Mouse (Mus musculus) gastrocnemius, postnatal 36 days (tissue): Measurements from ENCODE around the gene Lhx3. TPM values are rescaled to one million over a fixed set of nuclear protein-coding genes. Genes with fewer than 3 reads are reported as not detected.

Experiments
- DNase-seq, 2 experiments: peaks; one replicate each; pipeline ENCODE4 v3.0.0; 2022
- intact Hi-C: fragments of 180-260 bp; cut with DNase I; formaldehyde crosslinking; loops from one replicate; pipeline ENCODE4 v1.15.1; 2025
- long read RNA-seq, 2 experiments: library from polyadenylated mRNA; stranded (forward); transcript quantifications; one replicate each; pipeline ENCODE4 v2.0.0; 2021
- total RNA-seq, 2 experiments: library from RNA; stranded (reverse); gene quantifications; 2 replicates each; pipeline ENCODE4 v1.2.3; 2021

The Lhx3 gene
- total RNA-seq, result not detected
- long read RNA-seq, experiment 1, result 0 reads
- long read RNA-seq, experiment 2, result 0 reads

- peak; percentile 73 to 80 for DNase-seq
- intact Hi-C loops, result no loop called here
Measured at GRCm38 (mm10) chr2:26208126-26208789, at the start of gene Lhx3. Lhx3 (minus strand) TSS chr2:26208289.

GRCm38 (mm10) chr2:26257315-26258096, 49.4 kb upstream of the Lhx3 start:
- DNase-seq, result no peak
- intact Hi-C loops, result no loop called here

- intact Hi-C loops, result no loop called here
- no peak for DNase-seq
Measured at GRCm38 (mm10) chr2:26254816-26255215, 46.7 kb upstream of the Lhx3 start.

GRCm38 (mm10) chr2:26252514-26253206, 44.6 kb upstream of the Lhx3 start:
- intact Hi-C loops, result no loop called here
- DNase-seq, result no peak

GRCm38 (mm10) chr2:26247531-26247930, 39.4 kb upstream of the Lhx3 start:
- intact Hi-C loops, result no loop called here
- DNase-seq, result no peak

- no peak for DNase-seq
- intact Hi-C loops, result no loop called here
Measured at GRCm38 (mm10) chr2:26240841-26241240, 32.8 kb upstream of the Lhx3 start.

GRCm38 (mm10) chr2:26240330-26240729, 32.2 kb upstream of the Lhx3 start:
- intact Hi-C loops, result no loop called here
- DNase-seq, result no peak

GRCm38 (mm10) chr2:26237290-26237782, 29.2 kb upstream of the Lhx3 start, which contains the start of gene Qsox2:
Qsox2 (minus strand) TSS chr2:26237525.
- intact Hi-C loops, result loop anchor here (5.0 kb wide), 1 partner anchor 215 kb away; the partner anchor contains the start of gene Ubac1
- peak; percentile 86 to 93 for DNase-seq

GRCm38 (mm10) chr2:26236681-26237289, 28.7 kb upstream of the Lhx3 start:
- DNase-seq, result no peak
- intact Hi-C loops, result loop anchor here (5.0 kb wide), 1 partner anchor 214 kb away; the partner anchor contains the start of gene Ubac1

- no peak for DNase-seq
- intact Hi-C loops, result loop anchor here (5.0 kb wide), 1 partner anchor 212 kb away; the partner anchor contains the start of gene Ubac1
Measured at GRCm38 (mm10) chr2:26234771-26235170, 26.7 kb upstream of the Lhx3 start.

GRCm38 (mm10) chr2:26234253-26234652, 26.2 kb upstream of the Lhx3 start:
- intact Hi-C loops, result no loop called here
- DNase-seq, result no peak

GRCm38 (mm10) chr2:26231366-26231765, 23.3 kb upstream of the Lhx3 start:
- DNase-seq, result no peak
- intact Hi-C loops, result no loop called here

GRCm38 (mm10) chr2:26230253-26230652, 22.2 kb upstream of the Lhx3 start:
- intact Hi-C loops, result no loop called here
- DNase-seq, result no peak

GRCm38 (mm10) chr2:26227788-26228187, 19.7 kb upstream of the Lhx3 start:
- DNase-seq, result no peak
- intact Hi-C loops, result loop anchor here (1.0 kb wide), 1 partner anchor 73 kb away; no protein-coding TSS in a partner anchor

- intact Hi-C loops, result no loop called here
- DNase-seq, result no peak
Measured at GRCm38 (mm10) chr2:26225242-26225641, 17.2 kb upstream of the Lhx3 start.

GRCm38 (mm10) chr2:26223961-26224360, 15.9 kb upstream of the Lhx3 start:
- DNase-seq, result no peak
- intact Hi-C loops, result no loop called here

GRCm38 (mm10) chr2:26214526-26214925, 6.4 kb upstream of the Lhx3 start:
- intact Hi-C loops, result no loop called here

GRCm38 (mm10) chr2:26209566-26209965, 1.5 kb upstream of the Lhx3 start:
- intact Hi-C loops, result no loop called here
- DNase-seq, result no peak

More at GRCm38 (mm10) chr2:26214526-26214925, 6.4 kb upstream of the Lhx3 start:
- DNase-seq, result no peak

- intact Hi-C loops, result no loop called here
- no peak for DNase-seq
Measured at GRCm38 (mm10) chr2:26207559-26207958, 530 bp downstream of the Lhx3 start.

GRCm38 (mm10) chr2:26205761-26206160, 2.3 kb downstream of the Lhx3 start:
- DNase-seq, result no peak
- intact Hi-C loops, result no loop called here
